Mouse (Mus musculus) MEL (cell line): Measurements from ENCODE around the gene Xylt2. TPM values are rescaled to one million over a fixed set of nuclear protein-coding genes. Genes with fewer than 3 reads are reported as not detected.

Source experiments
- DNase-seq: peaks from one replicate; pipeline ENCODE4 v3.0.0; 2011; ENCODE audit warnings: low read depth, low spot score
- H3K27ac ChIP-seq: 2 replicates; pipeline ENCODE4 v1.5.1; 2012; ENCODE audit warnings: low read depth, mild to moderate bottlenecking, control low read depth, low read length, moderate library complexity; ENCODE audit not compliant: control insufficient read depth
- H3K27me3 ChIP-seq, 2 experiments: fragments of 150-350 bp in 1 of 2; sonication (generic) in 1 of 2; 2 replicates each; pipeline ENCODE4 v1.6.1; 2012; ENCODE audit warnings: low read length in 2 of 2, mild to moderate bottlenecking in 2 of 2, improper control_type of control experiment in 1 of 2, moderate library complexity in 1 of 2; ENCODE audit not compliant: insufficient read depth in 2 of 2, control insufficient read depth in 1 of 2
- H3K36me3 ChIP-seq, 2 experiments: 2 replicates each; pipeline ENCODE4 v1.6.1; 2012 to 2014; ENCODE audit warnings: low read length in 2 of 2, improper control_type of control experiment in 1 of 2, inconsistent platforms in 1 of 2, mild to moderate bottlenecking in 1 of 2; ENCODE audit not compliant: insufficient read depth in 2 of 2, control insufficient read depth in 1 of 2
- H3K4me1 ChIP-seq, 2 experiments: fragments of 150-350 bp in 1 of 2; sonication (generic) in 1 of 2; 2 replicates each; pipeline ENCODE4 v1.6.1; 2012; ENCODE audit warnings: low read length in 2 of 2, improper control_type of control experiment in 1 of 2, mild to moderate bottlenecking in 1 of 2; ENCODE audit not compliant: insufficient read depth in 2 of 2, control insufficient read depth in 1 of 2
- H3K4me3 ChIP-seq, 2 experiments: fragments of 150-350 bp in 1 of 2; sonication (generic) in 1 of 2; 2 replicates each; pipeline ENCODE4 v1.5.1; 2012; ENCODE audit warnings: low read depth in 2 of 2, low read length in 2 of 2, mild to moderate bottlenecking in 2 of 2, moderate library complexity in 2 of 2, control low read depth in 1 of 2, improper control_type of control experiment in 1 of 2; ENCODE audit not compliant: control insufficient read depth in 1 of 2, insufficient read depth in 1 of 2
- H3K79me2 ChIP-seq: 2 replicates; pipeline ENCODE4 v1.6.1; 2012; ENCODE audit warnings: mild to moderate bottlenecking, low read length, moderate library complexity; ENCODE audit not compliant: control insufficient read depth, poor library complexity, insufficient read depth
- H3K9ac ChIP-seq: 2 replicates; pipeline ENCODE4 v1.6.1; 2012; ENCODE audit warnings: low read depth, mild to moderate bottlenecking, control low read depth, low read length, moderate library complexity; ENCODE audit not compliant: control insufficient read depth, poor library complexity, severe bottlenecking
- H3K9me3 ChIP-seq: fragments of 150-350 bp; sonication (generic); replicated peaks from 2 replicates; pipeline ENCODE4 v1.6.1; 2012; ENCODE audit warnings: mild to moderate bottlenecking, low read length, improper control_type of control experiment, moderate library complexity; ENCODE audit not compliant: insufficient read depth
- CTCF ChIP-seq, 3 experiments: IDR thresholded peaks in 2 of 3; conservative IDR thresholded peaks in 1 of 3; 2 replicates each; pipeline ENCODE4 v1.5.1; 2011 to 2012; ENCODE audit warnings: low read length in 3 of 3, low read depth in 2 of 3, mild to moderate bottlenecking in 2 of 3, improper control_type of control experiment in 1 of 3, inconsistent platforms in 1 of 3, mixed read lengths in 1 of 3, moderate library complexity in 1 of 3; ENCODE audit not compliant: control insufficient read depth in 1 of 3, insufficient read depth in 1 of 3, poor library complexity in 1 of 3, severe bottlenecking in 1 of 3
- ELF1 ChIP-seq: IDR thresholded peaks from 2 replicates; pipeline ENCODE4 v1.6.1; 2014; ENCODE audit warnings: low read depth, mild to moderate bottlenecking, inconsistent platforms, low read length, improper control_type of control experiment, moderate library complexity
- EP300 ChIP-seq, 2 experiments: IDR thresholded peaks; 2 replicates each; pipeline ENCODE4 v1.6.1; 2011; ENCODE audit warnings: improper control_type of control experiment in 2 of 2, low read length in 2 of 2, low read depth in 1 of 2, mild to moderate bottlenecking in 1 of 2
- ETS1 ChIP-seq: IDR thresholded peaks from 2 replicates; pipeline ENCODE4 v1.6.1; 2012; ENCODE audit warnings: low read depth, mild to moderate bottlenecking, inconsistent platforms, low read length, improper control_type of control experiment, moderate library complexity
- GABPA ChIP-seq: IDR thresholded peaks from 2 replicates; pipeline ENCODE4 v1.6.1; 2012; ENCODE audit warnings: low read depth, mild to moderate bottlenecking, inconsistent platforms, low read length, improper control_type of control experiment, moderate library complexity
- GATA1 ChIP-seq: IDR thresholded peaks from 2 replicates; pipeline ENCODE4 v1.6.1; 2011; ENCODE audit warnings: low read depth, low read length, improper control_type of control experiment
- MAFK ChIP-seq: IDR thresholded peaks from 2 replicates; pipeline ENCODE4 v1.6.1; 2011; ENCODE audit warnings: low read depth, mild to moderate bottlenecking, low read length, improper control_type of control experiment, borderline replicate concordance
- MAZ ChIP-seq: IDR thresholded peaks from 2 replicates; pipeline ENCODE4 v1.6.1; 2012; ENCODE audit warnings: low read depth, mild to moderate bottlenecking, inconsistent platforms, low read length, improper control_type of control experiment
- MEF2A ChIP-seq: IDR thresholded peaks from 2 replicates; pipeline ENCODE4 v1.6.1; 2014; ENCODE audit warnings: low read depth, mild to moderate bottlenecking, inconsistent platforms, low read length, improper control_type of control experiment; ENCODE audit not compliant: poor library complexity, insufficient replicate concordance, severe bottlenecking; ENCODE audit errors: extremely low read depth
- POLR2AphosphoS2 ChIP-seq: IDR thresholded peaks from 2 replicates; pipeline ENCODE4 v1.6.1; 2011; ENCODE audit warnings: low read length, improper control_type of control experiment
- RAD21 ChIP-seq: IDR thresholded peaks from 2 replicates; pipeline ENCODE4 v1.6.1; 2011; ENCODE audit warnings: mild to moderate bottlenecking, low read depth, low read length, improper control_type of control experiment
- RCOR1 ChIP-seq: IDR thresholded peaks from 2 replicates; pipeline ENCODE4 v1.6.1; 2012; ENCODE audit warnings: low read depth, mild to moderate bottlenecking, inconsistent platforms, low read length, improper control_type of control experiment
- SIN3A ChIP-seq: IDR thresholded peaks from 2 replicates; pipeline ENCODE4 v1.6.1; 2012; ENCODE audit warnings: low read length, improper control_type of control experiment, inconsistent platforms
- TBP ChIP-seq: IDR thresholded peaks from 2 replicates; pipeline ENCODE4 v1.8.0; 2011; ENCODE audit warnings: low read depth, low read length, improper control_type of control experiment
- USF1 ChIP-seq: IDR thresholded peaks from 2 replicates; pipeline ENCODE4 v1.6.1; 2014; ENCODE audit warnings: low read depth, mild to moderate bottlenecking, inconsistent platforms, low read length, improper control_type of control experiment, moderate library complexity
- ZMIZ1 ChIP-seq: IDR thresholded peaks from 2 replicates; pipeline ENCODE4 v1.6.1; 2012; ENCODE audit warnings: low read depth, mild to moderate bottlenecking, inconsistent platforms, low read length, improper control_type of control experiment, moderate library complexity
- ZNF384 ChIP-seq: IDR thresholded peaks from 2 replicates; pipeline ENCODE4 v1.6.1; 2012; ENCODE audit warnings: low read depth, mild to moderate bottlenecking, inconsistent platforms, low read length, improper control_type of control experiment
- polyA plus RNA-seq, 2 experiments: library from polyadenylated mRNA; stranded (reverse) in 1 of 2; unstranded in 1 of 2; fragments of >175 nt in 1 of 2; fragments of >200 nt in 1 of 2; gene quantifications; 2 replicates each; pipeline versions ENCODE4 v1.2.1 to v1.2.4; 2012; ENCODE audit warnings: low replicate concordance in 2 of 2, low read depth in 1 of 2; ENCODE audit not compliant: insufficient read length in 2 of 2, insufficient read depth in 1 of 2, missing spikeins in 1 of 2
- total RNA-seq: library from RNA; depleted of rRNA; stranded (reverse); fragments of 300-350 nt; gene quantifications from 2 replicates; pipeline ENCODE4 v1.2.3, GENCODE M21; 2012

The Xylt2 gene
- total and polyA plus RNA-seq, 3 experiments: 10.1 to 12.4 TPM; not detected in 1

DNA sequence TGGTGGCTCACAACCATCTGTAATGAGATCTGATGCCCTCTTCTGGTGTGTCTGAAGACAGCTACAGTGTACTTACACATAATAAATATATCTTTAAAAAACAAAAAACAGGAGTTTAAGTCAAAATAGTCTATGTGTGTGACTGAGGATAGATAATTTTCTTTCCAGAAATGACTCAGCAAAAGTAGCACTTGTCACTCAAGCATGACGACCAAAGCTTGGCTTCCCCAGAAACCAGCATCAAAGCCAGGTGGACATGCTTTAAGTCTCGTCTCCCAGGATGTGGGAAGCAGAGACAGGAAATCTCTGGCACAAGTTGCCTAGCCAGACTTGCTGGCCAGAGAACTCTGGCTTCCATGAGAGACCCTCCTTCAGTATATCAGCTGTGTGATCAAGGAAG, 55.2 kb downstream of the Xylt2 start:
- Histone ChIP-seq H3K79me2 (no peaks in the 10 kb centered on the region), H3K27me3 (no peaks in the 10 kb centered on the region), H3K9ac (no peak overlapping the region), H3K9me3 (no peaks in the 10 kb centered on the region), H3K27ac (no peak overlapping the region), H3K4me1 (peaks cover 4 to 12% of the 10 kb centered on the region in 2 experiments), H3K4me3 (no peak overlapping the region), H3K36me3 (peaks cover 0 to 2% of the 10 kb centered on the region in 2 experiments; a peak in 1 of 4 replicates)
- peak; percentile 59 for DNase-seq
- TF ChIP-seq GABPA: peak; percentile 74
- TF ChIP-seq MAFK: 0 out of 2 replicates have a peak, but pooled peaks have one; percentile 27
- TF ChIP-seq MAZ: no peak
- peak; percentile 45; the same call in 1 of the 2 replicates for TF ChIP-seq ETS1
- no peak for TF ChIP-seq ELF1
- peak; percentile 13 to 45; a peak in 2 of 4 replicates for TF ChIP-seq EP300 (IDR thresholded peaks at IDR 0.05; ENCODE audit: low read depth in 1 of 2, low read length in 2 of 2)
- TF ChIP-seq MEF2A: no peak
- 0 out of 2 replicates have a peak, but pooled peaks have one; percentile 25 for TF ChIP-seq GATA1
- TF ChIP-seq RCOR1: no peak
- TF ChIP-seq ZMIZ1: no peak

GRCm38 (mm10) chr11:94621458-94621852, 55.9 kb downstream of the Xylt2 start:
- DNase-seq: peak; percentile 50
- Histone ChIP-seq H3K79me2 (no peaks in the 10 kb centered on the region), H3K27me3 (no peaks in the 10 kb centered on the region), H3K36me3 (peaks cover 0 to 2% of the 10 kb centered on the region in 2 experiments; a peak in 1 of 4 replicates), H3K4me3 (no peak overlapping the region), H3K4me1 (peaks cover 4 to 12% of the 10 kb centered on the region in 2 experiments)
- TF ChIP-seq SIN3A (no peak), TBP (no peak), RAD21 (peak; percentile 2), POLR2AphosphoS2 (no peak), USF1 (no peak), CTCF (IDR thresholded peaks at IDR 0.05 in 2 of 3, conservative IDR thresholded peaks at IDR 0.05 in 1 of 3; ENCODE audit: control insufficient read depth in 1 of 3, insufficient read depth in 1 of 3, low read depth in 2 of 3, low read length in 3 of 3, poor library complexity in 1 of 3, severe bottlenecking in 1 of 3) (peak; percentile 27 to 42 (median 40); a peak in 5 of 6 replicates), ZNF384 (peak; percentile 52)
- TF ChIP-seq, all 39 proteins: peak for 3
- H3K9ac ChIP-seq: no peak overlapping the region
- H3K9me3 ChIP-seq: no peaks in the 10 kb centered on the region
- no peak overlapping the region for H3K27ac ChIP-seq
